Mouse (Mus musculus) effector memory CD4-positive, alpha-beta T cell, adult 5 months (primary cell): ENCODE data around the gene Slc25a35. TPM values are rescaled to one million over a fixed set of nuclear protein-coding genes. Genes with fewer than 3 reads are reported as not detected.

Experiments used
- polyA plus RNA-seq: library from polyadenylated mRNA; unstranded; fragments of 100-300 nt; shearing (Covaris generic); gene quantifications from one replicate; pipeline ENCODE4 v1.2.1, GENCODE M21; 2017

Slc25a35 gene
- 4.2 TPM for polyA plus RNA-seq

GRCm38 (mm10) chr11:68967337-68968282, at the start of gene Slc25a35:
Slc25a35 (plus strand) TSS chr11:68968131.

GRCm38 (mm10) chr11:68926981-68927380, 41.0 kb upstream of the Slc25a35 start, which contains the start of gene Odf4:
Odf4 (minus strand) TSS chr11:68927081.

GRCm38 (mm10) chr11:68957308-68957707, 10.6 kb upstream of the Slc25a35 start, which contains the start of gene Arhgef15:
Arhgef15 (minus strand) TSS chr11:68957480.

GRCm38 (mm10) chr11:68975085-68975484, 7.2 kb downstream of the Slc25a35 start, which contains the start of gene Rangrf:
Rangrf (minus strand) TSS chr11:68975185.

GRCm38 (mm10) chr11:69008182-69009121, 40.5 kb downstream of the Slc25a35 start, which contains the start of gene Pfas:
Pfas (minus strand) TSS chr11:69008460.

GRCm38 (mm10) chr11:69015644-69016441, 47.9 kb downstream of the Slc25a35 start, which contains the start of gene Ctc1:
Ctc1 (plus strand) TSS chr11:69015911.

Other genes with a start within 250 kb of the Slc25a35 start
- 167 TPM for gene Ndel1, start 96.3 kb upstream of the Slc25a35 start, polyA plus RNA-seq
- not detected for gene Rnf222, start 79.6 kb upstream of the Slc25a35 start, polyA plus RNA-seq
- 834 TPM for gene Rpl26, start 66.5 kb upstream of the Slc25a35 start, polyA plus RNA-seq
- gene Odf4, start 41.0 kb upstream of the Slc25a35 start, polyA plus RNA-seq: not detected
- gene Arhgef15, start 10.7 kb upstream of the Slc25a35 start, polyA plus RNA-seq: not detected
- gene Rangrf, start 7.1 kb downstream of the Slc25a35 start, polyA plus RNA-seq: 8.2 TPM
- 2.6 TPM for gene Pfas, start 40.3 kb downstream of the Slc25a35 start, polyA plus RNA-seq
- 15.3 TPM for gene Ctc1, start 47.8 kb downstream of the Slc25a35 start, polyA plus RNA-seq
- 0.87 TPM for gene Aurkb, start 77.5 kb downstream of the Slc25a35 start, polyA plus RNA-seq
- 6.9 TPM for gene Borcs6, start 91.6 kb downstream of the Slc25a35 start, polyA plus RNA-seq
- gene Tmem107, start 102.7 kb downstream of the Slc25a35 start, polyA plus RNA-seq: 6.6 TPM
- gene Vamp2, start 120.4 kb downstream of the Slc25a35 start, polyA plus RNA-seq: 282 TPM
- gene Per1, start 127.1 kb downstream of the Slc25a35 start, polyA plus RNA-seq: 136 TPM
- gene Hes7, start 152.3 kb downstream of the Slc25a35 start, polyA plus RNA-seq: 0.41 TPM
- not detected for gene 9130213A22Rik, start 154.5 kb downstream of the Slc25a35 start, polyA plus RNA-seq
- 0.36 TPM for gene Aloxe3, start 157.8 kb downstream of the Slc25a35 start, polyA plus RNA-seq
- gene Alox12b, start 188.9 kb downstream of the Slc25a35 start, polyA plus RNA-seq: not detected
- 0.80 TPM for gene Alox8, start 229.7 kb downstream of the Slc25a35 start, polyA plus RNA-seq